Mouse (Mus musculus): ENCODE data around the gene Kif16b. TPM values are rescaled to one million over a fixed set of nuclear protein-coding genes. Genes with fewer than 3 reads are reported as not detected.

Kif16b gene
- polyA plus RNA-seq, 1 experiment from 2014 or later = 5.2 TPM

- H3K36me3 ChIP-seq (ENCODE audit: control insufficient read depth, insufficient read depth, low read length) = no peaks in the 10 kb centered on the region
- 87% methylated on average over 5 of the region's 5 CpGs for WGBS
- no peaks in the 10 kb centered on the region for H3K9me3 ChIP-seq (ENCODE audit: control insufficient read depth, low read length)
- H3K27ac ChIP-seq (ENCODE audit: low read depth, low read length) = no peak overlapping the region
- H3K9ac ChIP-seq (ENCODE audit: low read length) = no peak overlapping the region
- no peak overlapping the region for H3K4me2 ChIP-seq
- H3K27me3 ChIP-seq (ENCODE audit: control insufficient read depth, insufficient read depth, low read length) = no peaks in the 10 kb centered on the region; the same call in 1 of the 2 replicates
- no peak overlapping the region for H3K4me3 ChIP-seq (ENCODE audit: low read depth, low read length)
- H3K4me1 ChIP-seq (ENCODE audit: control insufficient read depth, insufficient read depth, low read length) = no peaks in the 10 kb centered on the region; the same call in none of the 2 replicates
- DNase-seq (ENCODE audit: low spot score, missing footprints) = peak; percentile 56
- no peak for ATAC-seq (ENCODE audit: low FRiP score)
Measured at GRCm38 (mm10) chr2:142610206-142610605, 291.1 kb downstream of the Kif16b start.

- Histone ChIP-seq H3K27ac (ENCODE audit: low read depth, low read length) (no peak overlapping the region), H3K4me2 (no peak overlapping the region), H3K9me3 (ENCODE audit: control insufficient read depth, low read length) (no peaks in the 10 kb centered on the region; the same call in 1 of the 2 replicates), H3K27me3 (ENCODE audit: control insufficient read depth, insufficient read depth, low read length) (no peaks in the 10 kb centered on the region; the same call in 1 of the 2 replicates), H3K4me1 (ENCODE audit: control insufficient read depth, insufficient read depth, low read length) (no peaks in the 10 kb centered on the region; the same call in none of the 2 replicates), H3K9ac (ENCODE audit: low read length) (no peak overlapping the region), H3K4me3 (ENCODE audit: low read depth, low read length) (no peak overlapping the region), H3K36me3 (ENCODE audit: control insufficient read depth, insufficient read depth, low read length) (no peaks in the 10 kb centered on the region)
- 87% methylated on average over 17 of the region's 17 CpGs for WGBS
- peak; percentile 80 for DNase-seq (ENCODE audit: low spot score, missing footprints)
- no peak for ATAC-seq (ENCODE audit: low FRiP score)
Measured at GRCm38 (mm10) chr2:142608778-142609177, 292.6 kb downstream of the Kif16b start.

- no peaks in the 10 kb centered on the region for H3K36me3 ChIP-seq (ENCODE audit: control insufficient read depth, insufficient read depth, low read length)
- no peak; the same call in 1 of the 2 replicates for ATAC-seq (ENCODE audit: low FRiP score)
Measured at GRCm38 (mm10) chr2:142604762-142605161, 296.6 kb downstream of the Kif16b start.

GRCm38 (mm10) chr2:142603210-142603609, 298.1 kb downstream of the Kif16b start:
- 73% methylated on average over 2 of the region's 2 CpGs for WGBS
- H3K9ac ChIP-seq (ENCODE audit: low read length) = no peak overlapping the region
- no peaks in the 10 kb centered on the region; the same call in 1 of the 2 replicates for H3K9me3 ChIP-seq (ENCODE audit: control insufficient read depth, low read length)
- ATAC-seq (ENCODE audit: low FRiP score) = no peak
- DNase-seq (ENCODE audit: low spot score, missing footprints) = no peak
- H3K27me3 ChIP-seq (ENCODE audit: control insufficient read depth, insufficient read depth, low read length) = no peaks in the 10 kb centered on the region
- no peak overlapping the region for H3K4me2 ChIP-seq
- H3K27ac ChIP-seq (ENCODE audit: low read depth, low read length) = no peak overlapping the region
- H3K4me1 ChIP-seq (ENCODE audit: control insufficient read depth, insufficient read depth, low read length) = no peaks in the 10 kb centered on the region
- no peak overlapping the region for H3K4me3 ChIP-seq (ENCODE audit: low read depth, low read length)
- H3K36me3 ChIP-seq (ENCODE audit: control insufficient read depth, insufficient read depth, low read length) = no peaks in the 10 kb centered on the region

More at GRCm38 (mm10) chr2:142604762-142605161, 296.6 kb downstream of the Kif16b start:
- H3K4me2 ChIP-seq = no peak overlapping the region
- H3K4me3 ChIP-seq (ENCODE audit: low read depth, low read length) = no peak overlapping the region
- H3K4me1 ChIP-seq (ENCODE audit: control insufficient read depth, insufficient read depth, low read length) = no peaks in the 10 kb centered on the region; the same call in none of the 2 replicates
- H3K27ac ChIP-seq (ENCODE audit: low read depth, low read length) = no peak overlapping the region
- H3K9ac ChIP-seq (ENCODE audit: low read length) = no peak overlapping the region
- H3K9me3 ChIP-seq (ENCODE audit: control insufficient read depth, low read length) = no peaks in the 10 kb centered on the region; the same call in 1 of the 2 replicates
- 84% methylated on average over 4 of the region's 4 CpGs for WGBS
- H3K27me3 ChIP-seq (ENCODE audit: control insufficient read depth, insufficient read depth, low read length) = no peaks in the 10 kb centered on the region; the same call in 1 of the 2 replicates
- no peak for DNase-seq (ENCODE audit: low spot score, missing footprints)

GRCm38 (mm10) chr2:142599235-142599634, 302.1 kb downstream of the Kif16b start:
- Histone ChIP-seq H3K4me2 (no peak overlapping the region), H3K27me3 (ENCODE audit: control insufficient read depth, insufficient read depth, low read length) (peaks cover 6% of the 10 kb centered on the region), H3K27ac (ENCODE audit: low read depth, low read length) (no peak overlapping the region), H3K36me3 (ENCODE audit: control insufficient read depth, insufficient read depth, low read length) (no peaks in the 10 kb centered on the region), H3K4me1 (ENCODE audit: control insufficient read depth, insufficient read depth, low read length) (no peaks in the 10 kb centered on the region), H3K4me3 (ENCODE audit: low read depth, low read length) (no peak overlapping the region), H3K9me3 (ENCODE audit: control insufficient read depth, low read length) (no peaks in the 10 kb centered on the region), H3K9ac (ENCODE audit: low read length) (no peak overlapping the region)
- ATAC-seq (ENCODE audit: low FRiP score) = no peak
- WGBS = 90% methylated on average over 4 of the region's 4 CpGs
- no peak for DNase-seq (ENCODE audit: low spot score, missing footprints)

GRCm38 (mm10) chr2:142596176-142597170, 304.9 kb downstream of the Kif16b start:
- no peaks in the 10 kb centered on the region for H3K36me3 ChIP-seq (ENCODE audit: control insufficient read depth, insufficient read depth, low read length)
- H3K4me2 ChIP-seq = no peak overlapping the region
- H3K9me3 ChIP-seq (ENCODE audit: control insufficient read depth, low read length) = no peaks in the 10 kb centered on the region
- H3K4me1 ChIP-seq (ENCODE audit: control insufficient read depth, insufficient read depth, low read length) = no peaks in the 10 kb centered on the region
- WGBS = 86% methylated on average over 17 of the region's 17 CpGs
- ATAC-seq (ENCODE audit: low FRiP score) = no peak
- peaks cover 6% of the 10 kb centered on the region for H3K27me3 ChIP-seq (ENCODE audit: control insufficient read depth, insufficient read depth, low read length)
- DNase-seq (ENCODE audit: low spot score, missing footprints) = no peak
- H3K4me3 ChIP-seq (ENCODE audit: low read depth, low read length) = no peak overlapping the region
- H3K27ac ChIP-seq (ENCODE audit: low read depth, low read length) = no peak overlapping the region
- no peak overlapping the region for H3K9ac ChIP-seq (ENCODE audit: low read length)

- H3K27me3 ChIP-seq (ENCODE audit: control insufficient read depth, insufficient read depth, low read length) = peaks cover 5% of the 10 kb centered on the region
Measured at GRCm38 (mm10) chr2:142590938-142591337, 310.4 kb downstream of the Kif16b start.

GRCm38 (mm10) chr2:142590284-142590724, 311.0 kb downstream of the Kif16b start:
- Histone ChIP-seq H3K4me3 (ENCODE audit: low read depth, low read length) (no peak overlapping the region), H3K27ac (ENCODE audit: low read depth, low read length) (no peak overlapping the region), H3K4me2 (peak overlapping the region; percentile 5; the same call in 1 of the 2 replicates), H3K27me3 (ENCODE audit: control insufficient read depth, insufficient read depth, low read length) (peaks cover 8% of the 10 kb centered on the region), H3K36me3 (ENCODE audit: control insufficient read depth, insufficient read depth, low read length) (no peaks in the 10 kb centered on the region), H3K4me1 (ENCODE audit: control insufficient read depth, insufficient read depth, low read length) (peaks cover 18% of the 10 kb centered on the region), H3K9ac (ENCODE audit: low read length) (no peak overlapping the region), H3K9me3 (ENCODE audit: control insufficient read depth, low read length) (no peaks in the 10 kb centered on the region)
- no peak for DNase-seq (ENCODE audit: low spot score, missing footprints)
- peak; percentile 53 for ATAC-seq (ENCODE audit: low FRiP score)
- WGBS = 5% methylated on average over 6 of the region's 6 CpGs

More at GRCm38 (mm10) chr2:142590938-142591337, 310.4 kb downstream of the Kif16b start:
- Histone ChIP-seq H3K9me3 (ENCODE audit: control insufficient read depth, low read length) (no peaks in the 10 kb centered on the region), H3K9ac (ENCODE audit: low read length) (no peak overlapping the region), H3K4me1 (ENCODE audit: control insufficient read depth, insufficient read depth, low read length) (peaks cover 18% of the 10 kb centered on the region), H3K4me3 (ENCODE audit: low read depth, low read length) (no peak overlapping the region), H3K36me3 (ENCODE audit: control insufficient read depth, insufficient read depth, low read length) (no peaks in the 10 kb centered on the region), H3K4me2 (no peak overlapping the region), H3K27ac (ENCODE audit: low read depth, low read length) (no peak overlapping the region)
- DNase-seq (ENCODE audit: low spot score, missing footprints) = no peak
- no peak for ATAC-seq (ENCODE audit: low FRiP score)

Data from midbrain, embryonic 11.5 days (tissue).